Mouse (Mus musculus) neural tube, embryonic 13.5 days (tissue): ENCODE results near the gene Ajuba. TPM values are rescaled to one million over a fixed set of nuclear protein-coding genes. Genes with fewer than 3 reads are reported as not detected.
"Not testable (repeated sequence)": the region's sequence is repeated elsewhere in the genome, so short reads cannot be mapped to it uniquely, and the experiment has no call there.

Experiments
- ATAC-seq: fragments of 200-750 bp; cut with Nextera tagmentation; 2 replicates; pipeline ENCODE4 v1.8.0; 2017; ENCODE audit warnings: low read depth, mild to moderate bottlenecking, moderate TSS enrichment, moderate library complexity
- H3K27ac ChIP-seq: fragments of 300-500 bp; sonication (generic); replicated peaks from 2 replicates; pipeline ENCODE4 v1.5.1; 2015; ENCODE audit warnings: moderate library complexity, mild to moderate bottlenecking, inconsistent platforms
- H3K27me3 ChIP-seq: fragments of 300-500 bp; sonication (generic); 2 replicates; pipeline ENCODE4 v1.6.1; 2015; ENCODE audit warnings: mild to moderate bottlenecking, inconsistent platforms
- H3K36me3 ChIP-seq: fragments of 300-500 bp; sonication (generic); 2 replicates; pipeline ENCODE4 v1.6.1; 2015; ENCODE audit warnings: mild to moderate bottlenecking, inconsistent platforms
- H3K4me1 ChIP-seq: fragments of 300-500 bp; sonication (generic); replicated peaks from 2 replicates; pipeline ENCODE4 v1.6.1; 2015; ENCODE audit warnings: inconsistent platforms
- H3K4me2 ChIP-seq: fragments of 300-500 bp; sonication (generic); 2 replicates; pipeline ENCODE4 v1.6.1; 2015; ENCODE audit warnings: inconsistent platforms, mild to moderate bottlenecking, moderate library complexity
- H3K4me3 ChIP-seq: fragments of 300-500 bp; sonication (generic); 2 replicates; pipeline ENCODE4 v1.5.1; 2015; ENCODE audit warnings: mild to moderate bottlenecking, inconsistent platforms
- H3K9ac ChIP-seq: fragments of 300-500 bp; sonication (generic); 2 replicates; pipeline ENCODE4 v1.6.1; 2015; ENCODE audit warnings: moderate library complexity, mild to moderate bottlenecking, inconsistent platforms
- H3K9me3 ChIP-seq: fragments of 300-500 bp; sonication (generic); 2 replicates; pipeline ENCODE4 v1.6.1; 2016; ENCODE audit warnings: inconsistent platforms
- WGBS: fragments of 180-500 bp; shearing (Covaris S2); methylation state at CpG from one replicate; pipeline ENCODE4 v1.1.7; 2015; 5-methylcytosine and 5-hydroxymethylcytosine counted together
- polyA plus RNA-seq: library from polyadenylated mRNA; unstranded; fragments of >200 nt; fragmentation: Nextera tagmentation; extraction: Ambion mirVana; gene quantifications from 2 replicates; pipeline ENCODE4 v1.2.1, GENCODE M21; 2015

Gene Ajuba
- polyA plus RNA-seq: 11.3 and 15.5 TPM in 2 replicates

DNA sequence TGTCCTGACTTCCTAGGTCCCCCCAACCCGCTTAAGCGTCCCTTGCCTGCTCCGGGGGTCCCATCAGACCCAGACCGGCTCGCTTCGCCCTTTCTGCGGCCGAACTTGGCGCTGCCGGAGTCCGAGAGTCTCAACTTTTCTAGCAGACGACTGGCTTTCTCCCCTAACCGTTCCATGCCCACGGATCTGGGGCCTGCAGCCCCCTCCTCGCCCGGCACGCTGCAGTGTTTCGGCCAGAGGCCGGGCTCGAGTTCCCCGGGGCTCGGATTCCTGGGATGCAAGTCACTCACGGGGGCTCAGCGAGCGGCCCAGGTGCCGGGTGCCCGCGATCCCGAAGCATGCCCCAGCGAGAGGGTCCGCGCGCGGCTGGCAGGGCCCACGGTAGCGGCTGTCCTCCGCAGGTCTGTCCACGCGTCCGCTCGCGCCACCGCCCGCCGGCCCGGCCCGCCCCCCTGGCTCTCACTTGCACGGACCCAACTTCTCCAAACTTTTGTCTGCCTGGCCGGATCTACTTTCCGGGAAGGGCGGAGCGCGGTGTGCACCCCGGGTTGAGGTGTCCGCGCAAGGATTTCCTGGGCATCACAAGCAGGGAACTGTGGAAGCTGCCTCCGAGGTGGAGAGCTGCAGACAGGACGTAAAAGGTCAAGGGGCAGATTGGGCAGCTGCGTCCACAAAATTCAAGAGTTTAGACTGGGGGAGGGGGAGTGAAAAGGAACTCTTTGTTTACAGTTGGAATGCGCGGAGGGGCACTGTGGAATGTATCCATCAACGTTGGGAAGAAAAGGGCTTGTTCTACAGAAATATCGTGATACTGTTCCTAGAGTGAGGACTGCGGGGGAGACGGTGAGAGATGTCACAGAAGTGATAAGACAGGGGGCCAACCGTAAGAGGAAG lies at the start of gene Ajuba:
Gene Ajuba, minus strand, starts transcription at position 470 of the 894 bp plus-strand sequence.
- H3K4me2 ChIP-seq: peak within 1 kb of the TSS; percentile 82
- H3K27me3 ChIP-seq: peaks cover 38% of the 10 kb centered on the region
- H3K4me3 ChIP-seq: peak within 1 kb of the TSS; percentile 63
- ATAC-seq: peak; percentile 45
- H3K36me3 ChIP-seq: no peaks in the 10 kb centered on the region
- H3K9ac ChIP-seq: peak within 1 kb of the TSS; percentile 75
- under 1% methylated on average over 66 of the region's 66 CpGs for WGBS
- no peaks in the 10 kb centered on the region for H3K9me3 ChIP-seq
- H3K4me1 ChIP-seq: peaks cover 61% of the 10 kb centered on the region
- peak within 1 kb of the TSS; percentile 78 for H3K27ac ChIP-seq

DNA sequence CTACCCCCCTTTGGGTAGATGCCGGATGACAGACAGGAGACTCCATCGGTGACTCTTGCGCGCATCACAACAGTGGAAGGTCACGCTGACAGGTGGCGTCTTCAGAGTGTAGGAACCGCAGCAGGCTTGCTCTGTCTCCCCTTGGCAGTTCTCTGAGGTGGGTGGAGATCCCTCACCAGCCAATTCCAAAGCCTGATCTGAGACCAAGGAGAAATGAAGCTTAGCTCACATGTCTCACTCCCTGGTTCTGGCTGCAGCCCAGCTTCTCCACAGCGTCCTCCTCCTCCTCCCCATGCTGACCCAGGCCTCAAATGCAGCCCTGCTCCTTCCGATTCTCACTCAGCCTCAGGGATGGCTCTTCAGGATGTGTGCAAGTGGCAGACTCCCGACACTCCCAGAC lies 47.6 kb upstream of the Ajuba start:
- 70% methylated on average over 10 of the region's 10 CpGs for WGBS
- ATAC-seq: no peak
- H3K9me3 ChIP-seq: no peaks in the 10 kb centered on the region
- H3K27me3 ChIP-seq: no peaks in the 10 kb centered on the region
- no peak overlapping the region for H3K27ac ChIP-seq
- H3K36me3 ChIP-seq: 0 out of 2 replicates have a peak, but pooled peaks cover 7% of the 10 kb centered on the region
- no peaks in the 10 kb centered on the region for H3K4me1 ChIP-seq
- no peak overlapping the region for H3K4me3 ChIP-seq
- H3K9ac ChIP-seq: no peak overlapping the region
- H3K4me2 ChIP-seq: no peak overlapping the region

DNA sequence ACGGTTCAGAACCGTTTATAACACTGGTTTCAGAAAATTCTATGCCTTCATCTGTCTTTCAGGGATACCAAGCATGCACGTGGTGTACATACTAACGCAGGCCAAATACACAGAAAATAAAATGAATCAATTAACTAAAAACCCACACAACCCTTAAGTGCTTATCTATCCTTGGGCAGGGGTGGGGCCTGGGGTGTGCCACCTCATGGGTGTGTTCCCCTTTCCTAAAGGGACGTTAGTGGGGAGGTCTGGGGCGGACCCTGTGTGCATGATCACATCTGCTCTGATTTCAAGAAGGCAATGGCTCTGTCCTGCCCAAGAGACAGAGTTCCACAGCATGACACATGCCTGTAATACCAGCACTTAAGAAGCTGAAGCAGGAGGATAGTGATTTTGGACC lies 46.0 kb upstream of the Ajuba start:
- ATAC-seq: no peak
- Histone ChIP-seq H3K9ac (no peak overlapping the region), H3K9me3 (no peaks in the 10 kb centered on the region), H3K4me1 (no peaks in the 10 kb centered on the region), H3K27ac (no peak overlapping the region), H3K4me3 (no peak overlapping the region), H3K4me2 (no peak overlapping the region), H3K36me3 (no peaks in the 10 kb centered on the region), H3K27me3 (no peaks in the 10 kb centered on the region)
- 88% methylated on average over 6 of the region's 6 CpGs for WGBS

DNA sequence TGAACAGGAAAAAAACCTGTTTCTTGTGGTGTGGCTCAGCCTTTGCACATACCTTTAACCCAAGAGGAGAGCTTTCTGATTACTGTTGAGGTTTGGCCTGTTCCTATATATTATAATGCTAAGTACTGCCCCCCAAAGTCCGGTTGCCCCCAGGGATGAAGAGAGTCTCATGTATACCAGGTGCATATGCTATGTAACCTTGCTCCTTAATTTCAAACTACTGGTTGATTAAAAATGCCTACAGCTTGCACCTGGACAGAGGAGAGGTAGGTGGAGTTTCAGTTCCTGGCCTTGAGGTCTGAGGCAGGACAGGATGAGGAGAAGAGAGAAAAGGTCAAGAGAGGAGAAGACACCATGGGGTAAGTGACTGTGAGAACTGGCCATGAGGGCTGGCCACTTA lies 43.8 kb upstream of the Ajuba start, which contains the start of gene Psmb11:
Gene Psmb11, plus strand, starts transcription at position 301 of the 400 bp plus-strand sequence.
- ATAC-seq: no peak
- Histone ChIP-seq H3K9ac (no peak within 1 kb of the TSS), H3K9me3 (no peaks in the 10 kb centered on the region), H3K4me3 (no peak within 1 kb of the TSS), H3K27ac (no peak within 1 kb of the TSS), H3K4me2 (no peak within 1 kb of the TSS), H3K27me3 (no peaks in the 10 kb centered on the region), H3K36me3 (0 out of 2 replicates have a peak, but pooled peaks cover 4% of the 10 kb centered on the region), H3K4me1 (peaks cover 12% of the 10 kb centered on the region)
- 87% methylated on average over 1 of the region's 1 CpGs for WGBS

DNA sequence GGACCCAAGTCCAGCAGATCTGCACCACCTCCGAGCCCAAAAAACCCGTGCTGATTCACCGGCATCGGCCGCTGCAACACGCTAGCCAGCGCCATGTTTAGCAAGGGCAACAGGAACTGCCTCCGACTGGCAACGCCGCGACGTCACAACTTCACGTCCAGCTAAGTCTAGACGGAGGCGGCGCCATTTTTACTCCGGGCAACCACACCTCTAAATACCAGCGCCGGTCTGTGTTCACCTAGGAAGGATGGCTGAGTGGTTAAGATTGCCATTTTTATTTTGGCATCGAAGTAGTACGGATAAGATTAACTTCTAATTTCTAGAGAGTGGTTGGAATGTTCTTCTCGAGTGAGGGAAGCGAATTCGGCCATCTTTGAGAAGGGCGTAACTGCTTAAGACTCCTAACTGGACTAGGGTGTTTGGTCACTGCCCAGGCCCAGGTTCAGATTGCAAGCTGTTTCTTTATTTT lies 40.6 kb upstream of the Ajuba start, which contains the start of gene Psmb5:
Gene Psmb5, minus strand, starts transcription at position 126 of the 469 bp plus-strand sequence.
- under 1% methylated on average over 25 of the region's 25 CpGs for WGBS
- peak within 1 kb of the TSS; percentile 97 for H3K9ac ChIP-seq
- H3K27ac ChIP-seq: peak within 1 kb of the TSS; percentile 88
- peak; percentile 90 for ATAC-seq
- H3K4me1 ChIP-seq: peaks cover 24% of the 10 kb centered on the region
- H3K4me3 ChIP-seq: peak within 1 kb of the TSS; percentile 83
- H3K27me3 ChIP-seq: no peaks in the 10 kb centered on the region
- H3K36me3 ChIP-seq: peaks cover 26% of the 10 kb centered on the region
- peak within 1 kb of the TSS; percentile 84 for H3K4me2 ChIP-seq
- no peaks in the 10 kb centered on the region for H3K9me3 ChIP-seq

DNA sequence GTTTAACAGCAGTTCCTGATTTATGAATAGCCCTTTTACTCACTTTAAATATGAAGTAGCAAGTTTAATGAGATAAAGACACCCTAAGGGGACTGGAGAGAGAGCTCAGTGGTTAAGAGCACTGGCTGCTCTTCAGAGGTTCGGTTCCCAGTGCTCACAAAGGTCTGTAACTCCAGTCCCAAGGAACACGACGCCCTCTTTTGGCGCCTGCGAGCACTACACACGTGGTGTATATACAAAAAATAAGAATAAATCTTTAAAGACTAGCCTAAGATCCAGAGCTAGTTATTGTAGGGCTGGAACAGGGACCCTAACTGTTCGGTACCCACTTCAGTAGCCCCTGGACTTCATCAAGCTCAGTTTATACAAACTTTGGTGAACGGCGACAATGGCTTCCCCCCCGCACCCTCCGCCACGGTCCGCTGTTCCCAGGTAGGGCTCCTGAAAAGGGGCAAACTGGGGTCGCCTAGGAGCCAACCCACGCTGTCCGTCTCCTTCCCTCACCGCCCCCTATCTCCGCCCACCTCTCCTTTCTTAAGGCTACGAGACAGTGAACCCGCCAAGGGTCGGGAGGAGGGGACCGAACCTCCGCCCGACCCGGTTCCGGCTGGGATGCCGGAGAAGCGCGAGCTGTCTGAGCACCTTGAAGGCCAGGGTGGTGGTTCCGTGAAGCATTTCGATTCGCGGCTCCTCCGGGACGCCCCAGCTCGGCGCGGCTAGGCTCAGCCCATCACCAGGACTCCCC lies 40.0 kb upstream of the Ajuba start:
- WGBS: 2% methylated on average over 38 of the region's 38 CpGs
- H3K9ac ChIP-seq: peak overlapping the region; percentile 97
- H3K4me1 ChIP-seq: peaks cover 24% of the 10 kb centered on the region
- H3K36me3 ChIP-seq: peaks cover 31% of the 10 kb centered on the region
- peak overlapping the region; percentile 83 for H3K4me3 ChIP-seq
- peak; percentile 69 for ATAC-seq
- H3K27me3 ChIP-seq: no peaks in the 10 kb centered on the region
- H3K9me3 ChIP-seq: no peaks in the 10 kb centered on the region
- peak overlapping the region; percentile 84 for H3K4me2 ChIP-seq
- H3K27ac ChIP-seq: peak overlapping the region; percentile 88

DNA sequence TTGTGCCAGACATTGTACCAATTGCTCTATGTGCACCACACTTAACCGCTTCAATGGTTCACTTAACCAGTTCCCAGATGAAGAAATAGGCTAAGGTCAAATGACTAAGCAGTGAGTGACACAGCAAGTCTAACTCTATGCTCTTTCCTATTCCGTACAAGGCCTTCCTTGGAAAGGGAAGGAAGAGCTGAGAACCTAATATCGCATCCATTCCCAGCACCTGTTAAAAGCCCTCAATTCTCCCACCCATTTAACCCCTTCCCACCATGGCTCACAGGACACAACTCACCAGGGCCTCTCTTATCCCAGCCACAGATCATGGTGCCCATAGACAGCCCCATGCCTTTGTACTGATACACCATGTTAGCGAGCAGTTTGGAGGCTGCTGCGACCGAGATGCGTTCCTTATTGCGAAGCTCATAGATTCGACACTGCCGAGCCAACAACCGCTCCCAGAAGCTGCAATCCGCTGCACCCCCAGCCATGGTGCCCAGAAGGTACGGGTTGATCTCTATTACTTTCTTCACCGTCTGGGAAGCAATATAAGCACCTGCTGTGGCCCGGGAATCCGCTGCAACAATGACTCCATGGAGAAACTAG lies 39.0 kb upstream of the Ajuba start:
- 90% methylated on average over 16 of the region's 16 CpGs for WGBS

DNA sequence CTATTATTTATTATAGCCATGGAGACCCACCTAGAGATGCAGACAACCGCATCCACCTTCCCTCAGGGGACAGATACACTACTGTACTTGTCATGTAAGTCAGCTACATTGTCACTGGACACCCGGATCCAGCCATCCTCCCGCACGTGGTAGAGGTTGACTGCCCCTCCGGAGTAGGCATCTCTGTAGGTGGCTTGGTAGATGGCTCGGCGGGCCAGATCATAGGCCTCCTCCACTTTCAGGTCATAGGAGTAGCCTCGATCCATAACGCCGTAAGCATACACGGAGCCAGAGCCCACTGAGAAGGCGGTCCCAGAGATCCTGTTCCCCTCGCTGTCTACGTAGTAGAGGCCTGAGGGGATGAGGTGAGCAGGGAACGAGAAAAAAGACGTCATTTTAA lies 36.8 kb upstream of the Ajuba start:
- not testable (repeated sequence) for H3K4me3 ChIP-seq, ATAC-seq, H3K9me3 ChIP-seq, H3K4me2 ChIP-seq, H3K9ac ChIP-seq, H3K27ac ChIP-seq, H3K27me3 ChIP-seq
- Histone ChIP-seq H3K36me3 (peaks cover 50% of the 10 kb centered on the region), H3K4me1 (peaks cover 24% of the 10 kb centered on the region)
- WGBS: 93% methylated on average over 16 of the region's 16 CpGs

More for the DNA sequence above, 39.0 kb upstream of the Ajuba start:
- peaks cover 24% of the 10 kb centered on the region for H3K4me1 ChIP-seq
- H3K4me3 ChIP-seq: no peak overlapping the region
- no peak for ATAC-seq
- peak overlapping the region; percentile 84 for H3K4me2 ChIP-seq
- no peak overlapping the region for H3K27ac ChIP-seq
- H3K9me3 ChIP-seq: no peaks in the 10 kb centered on the region
- H3K27me3 ChIP-seq: no peaks in the 10 kb centered on the region
- peaks cover 40% of the 10 kb centered on the region for H3K36me3 ChIP-seq
- no peak overlapping the region for H3K9ac ChIP-seq

DNA sequence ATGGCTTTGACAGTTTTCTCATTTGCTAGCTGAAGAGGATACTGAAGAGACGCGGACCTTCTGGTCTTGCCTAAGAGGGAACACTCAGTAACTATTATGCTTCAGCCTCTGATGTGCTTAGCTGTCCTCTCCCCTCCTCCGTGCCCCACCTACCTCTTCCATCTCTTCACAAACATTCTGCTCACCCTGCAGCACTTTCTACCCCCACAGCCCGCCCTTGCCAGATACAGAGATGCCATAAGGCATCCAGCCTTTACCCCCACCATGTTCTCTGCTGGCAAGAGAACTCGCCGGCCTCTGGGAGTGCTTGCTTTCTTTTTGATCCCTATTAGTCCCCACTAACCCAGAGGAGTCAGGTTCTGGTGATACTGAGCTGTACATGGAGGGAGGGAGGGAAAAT lies 33.3 kb upstream of the Ajuba start:
- Histone ChIP-seq H3K4me3 (no peak overlapping the region), H3K9me3 (no peaks in the 10 kb centered on the region), H3K9ac (no peak overlapping the region), H3K4me1 (peaks cover 7% of the 10 kb centered on the region), H3K4me2 (no peak overlapping the region), H3K27ac (no peak overlapping the region), H3K36me3 (peaks cover 41% of the 10 kb centered on the region), H3K27me3 (no peaks in the 10 kb centered on the region)
- no peak for ATAC-seq
- WGBS: 85% methylated on average over 6 of the region's 6 CpGs

DNA sequence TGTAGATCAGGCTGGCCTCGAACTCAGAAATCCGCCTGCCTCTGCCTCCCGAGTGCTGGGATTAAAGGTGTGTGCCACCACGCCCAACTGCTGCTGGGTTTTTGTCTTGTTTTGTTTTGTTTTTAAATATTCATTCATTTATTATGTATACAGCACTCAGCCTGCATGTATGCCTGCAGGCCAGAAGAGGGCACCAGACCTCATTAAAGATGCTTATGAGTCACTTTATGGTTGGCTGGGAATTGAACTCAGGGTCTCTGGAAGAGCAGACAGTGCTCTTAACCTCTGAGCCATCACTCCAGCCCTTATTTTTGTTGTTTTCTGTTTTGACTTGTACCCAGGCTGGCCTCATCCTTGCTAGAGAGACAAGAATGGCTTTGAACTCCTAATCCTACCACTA lies 32.6 kb upstream of the Ajuba start:
- no peak overlapping the region for H3K27ac ChIP-seq
- WGBS: 75% methylated on average over 4 of the region's 4 CpGs
- no peaks in the 10 kb centered on the region for H3K27me3 ChIP-seq
- no peaks in the 10 kb centered on the region for H3K9me3 ChIP-seq
- H3K4me1 ChIP-seq: peaks cover 5% of the 10 kb centered on the region
- H3K36me3 ChIP-seq: peaks cover 34% of the 10 kb centered on the region
- ATAC-seq: no peak
- H3K4me2 ChIP-seq: no peak overlapping the region
- no peak overlapping the region for H3K9ac ChIP-seq
- no peak overlapping the region for H3K4me3 ChIP-seq

DNA sequence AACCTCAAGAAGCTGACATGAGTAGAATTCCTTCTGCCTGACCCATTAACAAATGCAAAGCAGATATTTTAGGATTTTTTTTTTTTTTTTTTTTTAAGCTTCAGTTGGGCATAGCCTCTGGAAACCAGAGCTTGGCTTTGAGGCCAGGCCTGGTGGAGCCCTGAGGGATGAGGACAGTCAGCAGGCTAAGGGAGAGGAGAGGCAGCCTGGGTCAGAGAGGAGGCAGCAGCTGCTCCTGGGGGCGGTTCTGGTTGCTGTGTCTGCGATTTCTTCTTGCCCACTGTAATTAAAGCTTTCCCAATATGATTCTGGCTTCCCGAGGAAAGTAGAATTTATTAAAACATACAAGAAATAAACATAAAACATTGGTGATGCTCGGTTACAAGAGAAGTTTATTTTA lies 31.9 kb upstream of the Ajuba start:
- Histone ChIP-seq H3K4me1 (peaks cover 12% of the 10 kb centered on the region), H3K27ac (no peak overlapping the region), H3K36me3 (peaks cover 30% of the 10 kb centered on the region), H3K27me3 (no peaks in the 10 kb centered on the region), H3K4me3 (no peak overlapping the region), H3K4me2 (no peak overlapping the region), H3K9ac (no peak overlapping the region), H3K9me3 (no peaks in the 10 kb centered on the region)
- 68% methylated on average over 4 of the region's 4 CpGs for WGBS
- no peak for ATAC-seq
